Mouse (Mus musculus) embryonic facial prominence, embryonic 13.5 days (tissue): ENCODE results near the gene Skiv2l. TPM values are rescaled to one million over a fixed set of nuclear protein-coding genes. Genes with fewer than 3 reads are reported as not detected.

Experiments used
- ATAC-seq: fragments of 200-750 bp; cut with Nextera tagmentation; 2 replicates; pipeline ENCODE4 v1.8.0; 2017; ENCODE audit warnings: low read depth; ENCODE audit not compliant: insufficient number of reproducible peaks, insufficient read depth, low FRiP score, low TSS enrichment
- H3K27ac ChIP-seq: fragments of 300-500 bp; sonication (generic); 2 replicates; pipeline ENCODE4 v1.5.1; 2015; ENCODE audit warnings: moderate library complexity, mild to moderate bottlenecking, inconsistent platforms
- H3K27me3 ChIP-seq: fragments of 300-500 bp; sonication (generic); 2 replicates; pipeline ENCODE4 v1.6.1; 2015; ENCODE audit warnings: mild to moderate bottlenecking, inconsistent platforms
- H3K36me3 ChIP-seq: fragments of 300-500 bp; sonication (generic); 2 replicates; pipeline ENCODE4 v1.6.1; 2015; ENCODE audit warnings: mild to moderate bottlenecking, inconsistent platforms
- H3K4me1 ChIP-seq: fragments of 300-500 bp; sonication (generic); 2 replicates; pipeline ENCODE4 v1.6.1; 2015; ENCODE audit warnings: inconsistent platforms
- H3K4me2 ChIP-seq: fragments of 300-500 bp; sonication (generic); 2 replicates; pipeline ENCODE4 v1.6.1; 2015; ENCODE audit warnings: moderate library complexity, mild to moderate bottlenecking, inconsistent platforms
- H3K4me3 ChIP-seq: fragments of 300-500 bp; sonication (generic); 2 replicates; pipeline ENCODE4 v1.5.1; 2015; ENCODE audit warnings: mild to moderate bottlenecking, inconsistent platforms
- H3K9ac ChIP-seq: fragments of 300-500 bp; sonication (generic); 2 replicates; pipeline ENCODE4 v1.6.1; 2015; ENCODE audit warnings: mild to moderate bottlenecking, inconsistent platforms
- H3K9me3 ChIP-seq: fragments of 300-500 bp; sonication (generic); 2 replicates; pipeline ENCODE4 v1.6.1; 2016; ENCODE audit warnings: inconsistent platforms
- WGBS: fragments of 180-500 bp; shearing (Covaris S2); methylation state at CpG from one replicate; pipeline ENCODE4 v1.1.7; 2015; ENCODE audit warnings: mixed read lengths; 5-methylcytosine and 5-hydroxymethylcytosine counted together
- polyA plus RNA-seq: library from polyadenylated mRNA; unstranded; fragments of >200 nt; fragmentation: Nextera tagmentation; extraction: Ambion mirVana; gene quantifications from 2 replicates; pipeline ENCODE4 v1.2.1, GENCODE M21; 2015

The Skiv2l gene
- 52.2 and 55.6 TPM in 2 replicates for polyA plus RNA-seq

DNA sequence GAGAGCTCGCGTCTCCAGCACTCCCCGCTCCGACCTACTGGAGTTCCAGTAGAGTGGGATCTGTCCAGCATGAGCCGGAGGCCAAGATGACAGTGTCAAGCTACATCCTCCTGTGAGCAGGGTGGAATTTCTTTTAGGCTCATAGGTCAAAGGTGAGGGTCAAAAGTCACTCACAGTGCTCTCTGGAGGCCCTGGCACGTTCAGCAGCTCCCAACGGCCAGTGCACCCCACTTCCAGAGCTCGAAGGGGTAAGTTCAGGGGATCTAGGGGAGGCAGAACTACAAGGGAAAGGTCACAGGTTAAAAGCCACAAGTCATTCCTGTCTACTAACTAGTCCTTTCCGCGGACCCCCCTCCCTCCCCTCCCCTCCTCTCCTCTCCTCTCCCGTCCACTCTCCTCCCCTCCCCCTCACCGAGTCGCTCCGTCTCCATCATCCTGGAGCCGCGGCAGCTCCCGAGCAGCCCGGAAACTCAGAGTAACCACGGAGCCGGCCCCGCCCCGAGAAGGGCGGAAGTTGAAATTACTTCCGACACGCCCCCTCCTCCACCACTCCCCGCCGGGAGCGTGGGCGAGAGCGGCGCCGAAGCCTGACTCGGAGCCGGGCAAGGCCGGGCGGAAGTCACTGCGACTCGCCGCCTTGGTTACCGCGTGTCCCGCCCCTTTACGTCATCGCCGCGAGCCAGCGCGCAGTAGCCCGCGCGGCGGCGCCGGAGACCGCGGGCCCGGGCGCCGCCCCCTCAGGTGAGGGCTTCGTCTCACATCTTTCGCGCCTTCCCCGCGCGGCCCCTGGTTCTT lies at the start of gene Skiv2l, which contains the start of gene Nelfe:
Gene Skiv2l, minus strand, starts transcription at position 489 of the 795 bp plus-strand sequence.
Gene Nelfe, plus strand, starts transcription at position 670 of the 795 bp plus-strand sequence.
- peak within 1 kb of the TSS; percentile 94 for H3K9ac ChIP-seq
- H3K9me3 ChIP-seq = no peaks in the 10 kb centered on the region
- WGBS = under 1% methylated on average over 63 of the region's 65 CpGs
- peak; percentile 95 for ATAC-seq
- peak within 1 kb of the TSS; percentile 72 for H3K4me2 ChIP-seq
- H3K4me3 ChIP-seq = peak within 1 kb of the TSS; percentile 98
- peak within 1 kb of the TSS; percentile 57; the same call in 1 of the 2 replicates for H3K27ac ChIP-seq
- H3K27me3 ChIP-seq = no peaks in the 10 kb centered on the region
- H3K4me1 ChIP-seq = peaks cover 25% of the 10 kb centered on the region
- peaks cover 62% of the 10 kb centered on the region for H3K36me3 ChIP-seq

- Histone ChIP-seq H3K36me3 (peaks cover 39% of the 10 kb centered on the region), H3K27me3 (no peaks in the 10 kb centered on the region), H3K27ac (peak overlapping the region; percentile 96), H3K9ac (peak overlapping the region; percentile 96), H3K9me3 (peaks cover 3% of the 10 kb centered on the region; the same call in 1 of the 2 replicates), H3K4me2 (peak overlapping the region; percentile 88), H3K4me3 (peak overlapping the region; percentile 90), H3K4me1 (peaks cover 42% of the 10 kb centered on the region)
- 1% methylated on average over 44 of the region's 45 CpGs for WGBS
- 0 out of 2 replicates have a peak, but pooled peaks have one; percentile 4 for ATAC-seq
Measured at GRCm38 (mm10) chr17:34899053-34899889, 49.3 kb upstream of the Skiv2l start.

GRCm38 (mm10) chr17:34898706-34899052 lies 48.7 kb upstream of the Skiv2l start:
- Histone ChIP-seq H3K27ac (peak overlapping the region; percentile 96), H3K36me3 (peaks cover 33% of the 10 kb centered on the region), H3K27me3 (no peaks in the 10 kb centered on the region), H3K4me3 (peak overlapping the region; percentile 90), H3K9ac (peak overlapping the region; percentile 96), H3K4me2 (peak overlapping the region; percentile 88), H3K4me1 (peaks cover 43% of the 10 kb centered on the region), H3K9me3 (peaks cover 3% of the 10 kb centered on the region; the same call in 1 of the 2 replicates)
- WGBS = 1% methylated on average over 15 of the region's 47 CpGs
- ATAC-seq = 0 out of 2 replicates have a peak, but pooled peaks have one; percentile 2

DNA sequence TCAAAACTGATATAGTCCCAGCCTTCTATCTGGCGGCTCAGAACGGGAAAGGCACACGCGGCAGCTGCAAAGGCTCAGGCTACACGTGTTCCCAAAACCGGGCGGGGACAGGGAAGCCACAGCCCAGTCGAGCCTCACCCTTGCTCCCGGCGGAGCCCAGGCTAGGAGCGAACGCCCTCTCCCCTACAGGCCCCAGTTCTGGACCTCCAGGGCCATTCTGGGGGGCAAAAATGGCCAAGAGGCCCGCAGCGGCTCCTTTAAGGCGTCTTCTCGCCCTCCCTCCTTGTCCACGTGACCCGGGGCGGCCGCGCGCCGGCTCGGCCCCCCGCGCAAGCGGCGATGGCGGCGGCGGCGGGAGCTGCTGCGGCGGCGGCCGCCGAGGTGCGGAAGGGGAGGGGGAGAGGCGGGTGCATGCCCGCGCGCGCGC lies 48.2 kb upstream of the Skiv2l start, which contains the start of the genes C2 and Ehmt2:
Gene C2, minus strand, starts transcription at position 106 of the 427 bp plus-strand sequence.
Gene Ehmt2, plus strand, starts transcription at position 310 of the 427 bp plus-strand sequence.
- peak within 1 kb of the TSS; percentile 96 for H3K9ac ChIP-seq
- no peaks in the 10 kb centered on the region for H3K27me3 ChIP-seq
- under 1% methylated on average over 35 of the region's 44 CpGs for WGBS
- peak within 1 kb of the TSS; percentile 96 for H3K27ac ChIP-seq
- peaks cover 3% of the 10 kb centered on the region; the same call in 1 of the 2 replicates for H3K9me3 ChIP-seq
- peak; percentile 4; the same call in 1 of the 2 replicates for ATAC-seq
- peak within 1 kb of the TSS; percentile 88 for H3K4me2 ChIP-seq
- peak within 1 kb of the TSS; percentile 90 for H3K4me3 ChIP-seq
- peaks cover 46% of the 10 kb centered on the region for H3K4me1 ChIP-seq
- peaks cover 28% of the 10 kb centered on the region for H3K36me3 ChIP-seq

- ATAC-seq = no peak
- 15% methylated on average over 10 of the region's 10 CpGs for WGBS
Measured at GRCm38 (mm10) chr17:34897373-34898159, 47.6 kb upstream of the Skiv2l start.

GRCm38 (mm10) chr17:34896366-34896765 lies 46.4 kb upstream of the Skiv2l start:
- Histone ChIP-seq H3K4me2 (peak overlapping the region; percentile 78), H3K4me3 (peak overlapping the region; percentile 61; the same call in 1 of the 2 replicates), H3K9me3 (peaks cover 3% of the 10 kb centered on the region; the same call in 1 of the 2 replicates), H3K4me1 (peaks cover 45% of the 10 kb centered on the region), H3K36me3 (peaks cover 13% of the 10 kb centered on the region), H3K9ac (peak overlapping the region; percentile 91; the same call in 1 of the 2 replicates), H3K27me3 (no peaks in the 10 kb centered on the region), H3K27ac (no peak overlapping the region)
- 85% methylated on average over 17 of the region's 17 CpGs for WGBS
- ATAC-seq = no peak

More at GRCm38 (mm10) chr17:34897373-34898159, 47.6 kb upstream of the Skiv2l start:
- H3K9me3 ChIP-seq = peaks cover 3% of the 10 kb centered on the region; the same call in 1 of the 2 replicates
- H3K4me3 ChIP-seq = peak overlapping the region; percentile 90
- peak overlapping the region; percentile 88 for H3K4me2 ChIP-seq
- H3K27ac ChIP-seq = peak overlapping the region; percentile 96
- H3K4me1 ChIP-seq = peaks cover 46% of the 10 kb centered on the region
- peak overlapping the region; percentile 96 for H3K9ac ChIP-seq
- peaks cover 22% of the 10 kb centered on the region for H3K36me3 ChIP-seq
- H3K27me3 ChIP-seq = no peaks in the 10 kb centered on the region

- Histone ChIP-seq H3K27ac (peak overlapping the region; percentile 93), H3K4me2 (peak overlapping the region; percentile 78), H3K36me3 (peaks cover 9% of the 10 kb centered on the region), H3K4me1 (peaks cover 40% of the 10 kb centered on the region), H3K9me3 (peaks cover 3% of the 10 kb centered on the region; the same call in 1 of the 2 replicates), H3K27me3 (no peaks in the 10 kb centered on the region), H3K9ac (peak overlapping the region; percentile 91), H3K4me3 (peak overlapping the region; percentile 61)
- ATAC-seq = no peak
- 89% methylated on average over 15 of the region's 15 CpGs for WGBS
Measured at GRCm38 (mm10) chr17:34895724-34896123, 45.7 kb upstream of the Skiv2l start.

GRCm38 (mm10) chr17:34894801-34895530 lies 45.0 kb upstream of the Skiv2l start:
- peak overlapping the region; percentile 91 for H3K9ac ChIP-seq
- ATAC-seq = peak; percentile 8; the same call in 1 of the 2 replicates
- no peaks in the 10 kb centered on the region for H3K27me3 ChIP-seq
- peaks cover 33% of the 10 kb centered on the region for H3K4me1 ChIP-seq
- peaks cover 9% of the 10 kb centered on the region for H3K36me3 ChIP-seq
- H3K27ac ChIP-seq = peak overlapping the region; percentile 93
- 6% methylated on average over 48 of the region's 51 CpGs for WGBS
- peaks cover 3% of the 10 kb centered on the region; the same call in 1 of the 2 replicates for H3K9me3 ChIP-seq
- H3K4me2 ChIP-seq = peak overlapping the region; percentile 78
- peak overlapping the region; percentile 61 for H3K4me3 ChIP-seq

GRCm38 (mm10) chr17:34894074-34894597 lies 44.1 kb upstream of the Skiv2l start:
- Histone ChIP-seq H3K4me3 (peak overlapping the region; percentile 61), H3K9ac (peak overlapping the region; percentile 91), H3K36me3 (peaks cover 9% of the 10 kb centered on the region), H3K9me3 (peaks cover 3% of the 10 kb centered on the region; the same call in 1 of the 2 replicates), H3K4me2 (peak overlapping the region; percentile 78), H3K4me1 (peaks cover 33% of the 10 kb centered on the region), H3K27ac (peak overlapping the region; percentile 93), H3K27me3 (no peaks in the 10 kb centered on the region)
- WGBS = under 1% methylated on average over 40 of the region's 51 CpGs
- peak; percentile 84 for ATAC-seq
